Mouse (Mus musculus) erythroid progenitor cell, adult 5-6 weeks (primary cell): Measurements from ENCODE around the gene Gm20716. TPM values are rescaled to one million over a fixed set of nuclear protein-coding genes. Genes with fewer than 3 reads are reported as not detected.

Experiments used
- total RNA-seq, 2 experiments: library from RNA; stranded (forward) in 1 of 2; stranded (reverse) in 1 of 2; fragments of 150-400 nt in 1 of 2; fragments of 186-747, 209-891 nt in 1 of 2; gene quantifications; 2 replicates each; pipeline versions ENCODE4 v1.2.3 to v1.2.4; 2015 to 2017; ENCODE audit warnings: low replicate concordance in 2 of 2

Gm20716 gene
- total RNA-seq, 2 experiments from 2014 or later: 14.3 to 28.4 TPM

Other genes with a start within 250 kb of the Gm20716 start
- not detected in 2 replicates for gene Ripor3, start 219.7 kb downstream of the Gm20716 start, total RNA-seq (2015; ENCODE audit: low replicate concordance)
- gene Ripor3, start 219.7 kb downstream of the Gm20716 start, total RNA-seq (2017; ENCODE audit: low replicate concordance): 0.45 TPM in 1 of 2 replicates, not detected in the other
- not detected in 2 replicates for gene Pard6b, start 149.4 kb downstream of the Gm20716 start, total RNA-seq (2015; ENCODE audit: low replicate concordance)
- 0.13 TPM in 1 of 2 replicates, not detected in the other for gene Pard6b, start 149.4 kb downstream of the Gm20716 start, total RNA-seq (2017; ENCODE audit: low replicate concordance)
- 18.0 and 38.1 TPM in 2 replicates for gene Adnp, start 23.3 kb downstream of the Gm20716 start, total RNA-seq (2015; ENCODE audit: low replicate concordance)
- gene Adnp, start 23.3 kb downstream of the Gm20716 start, total RNA-seq (2017; ENCODE audit: low replicate concordance): 0.53 and 17.5 TPM in 2 replicates
- 44.0 TPM in 2 replicates for gene Dpm1, start 227 bp upstream of the Gm20716 start, total RNA-seq (2015; ENCODE audit: low replicate concordance)
- 5.4 and 18.9 TPM in 2 replicates for gene Dpm1, start 227 bp upstream of the Gm20716 start, total RNA-seq (2017; ENCODE audit: low replicate concordance)
- gene Mocs3, start 258 bp upstream of the Gm20716 start, total RNA-seq (2015; ENCODE audit: low replicate concordance): 0.72 and 1.7 TPM in 2 replicates
- gene Mocs3, start 258 bp upstream of the Gm20716 start, total RNA-seq (2017; ENCODE audit: low replicate concordance): 1.2 and 1.3 TPM in 2 replicates
- gene Kcng1, start 51.4 kb upstream of the Gm20716 start, total RNA-seq (2015; ENCODE audit: low replicate concordance): not detected in 2 replicates
- gene Kcng1, start 51.4 kb upstream of the Gm20716 start, total RNA-seq (2017; ENCODE audit: low replicate concordance): not detected in 2 replicates